Mouse (Mus musculus): ENCODE data around the gene Scn4a. TPM values are rescaled to one million over a fixed set of nuclear protein-coding genes. Genes with fewer than 3 reads are reported as not detected.

Scn4a gene
- polyA plus RNA-seq, 1 experiment from 2014 or later: not detected

GRCm38 (mm10) chr11:106328521-106328920 is 24.6 kb downstream of the Scn4a start:
- H3K27me3 ChIP-seq (replicated peaks): no peaks in the 10 kb centered on the region
- H3K36me3 ChIP-seq (replicated peaks): no peaks in the 10 kb centered on the region
- H3K4me3 ChIP-seq: no peak overlapping the region
- no peak overlapping the region for H3K9ac ChIP-seq
- H3K9me3 ChIP-seq: no peaks in the 10 kb centered on the region
- no peak for ATAC-seq (replicated peaks)
- H3K27ac ChIP-seq: no peak overlapping the region
- H3K4me1 ChIP-seq: no peaks in the 10 kb centered on the region
- no peak overlapping the region for H3K4me2 ChIP-seq
- 76% methylated on average over 5 of the region's 5 CpGs for WGBS

DNA sequence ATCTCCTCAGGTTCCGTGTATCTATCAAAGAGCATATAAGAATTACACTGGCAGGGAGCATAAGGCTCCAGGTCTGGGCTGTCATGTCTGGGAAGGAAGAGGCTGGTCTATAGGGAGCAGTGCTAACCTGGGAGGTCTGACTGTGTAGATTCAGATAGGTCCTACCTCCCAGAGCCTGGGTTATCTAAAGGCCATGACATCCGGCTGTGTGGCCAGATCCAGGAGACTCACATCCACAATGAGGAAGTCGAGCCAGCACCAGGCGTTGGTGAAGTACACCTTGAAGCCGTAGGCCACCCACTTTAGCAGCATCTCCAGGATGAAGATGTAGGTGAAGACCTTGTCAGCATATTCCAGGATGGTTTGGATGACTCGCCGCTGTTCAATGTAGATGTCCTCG is 26.6 kb downstream of the Scn4a start:
- Histone ChIP-seq H3K36me3 (replicated peaks) (no peaks in the 10 kb centered on the region), H3K4me1 (no peaks in the 10 kb centered on the region), H3K9me3 (no peaks in the 10 kb centered on the region), H3K27me3 (replicated peaks) (no peaks in the 10 kb centered on the region), H3K9ac (no peak overlapping the region), H3K27ac (no peak overlapping the region), H3K4me2 (no peak overlapping the region), H3K4me3 (no peak overlapping the region)
- 89% methylated on average over 8 of the region's 8 CpGs for WGBS
- no peak for ATAC-seq (replicated peaks)

- Histone ChIP-seq H3K9ac (no peak overlapping the region), H3K27me3 (replicated peaks) (no peaks in the 10 kb centered on the region), H3K4me2 (no peak overlapping the region), H3K27ac (no peak overlapping the region), H3K4me3 (no peak overlapping the region), H3K36me3 (replicated peaks) (no peaks in the 10 kb centered on the region), H3K9me3 (no peaks in the 10 kb centered on the region), H3K4me1 (no peaks in the 10 kb centered on the region)
- no peak for ATAC-seq (replicated peaks)
- 74% methylated on average over 8 of the region's 8 CpGs for whole genome bisulfite sequencing
Measured at GRCm38 (mm10) chr11:106325566-106326206, 27.4 kb downstream of the Scn4a start.

- Histone ChIP-seq H3K27me3 (replicated peaks) (no peaks in the 10 kb centered on the region), H3K9me3 (no peaks in the 10 kb centered on the region), H3K9ac (no peak overlapping the region), H3K36me3 (replicated peaks) (no peaks in the 10 kb centered on the region), H3K4me1 (no peaks in the 10 kb centered on the region), H3K4me2 (no peak overlapping the region), H3K27ac (no peak overlapping the region), H3K4me3 (no peak overlapping the region)
- WGBS: 48% methylated on average over 5 of the region's 5 CpGs
- ATAC-seq (replicated peaks): no peak
Measured at GRCm38 (mm10) chr11:106324858-106325257, 28.2 kb downstream of the Scn4a start.

DNA sequence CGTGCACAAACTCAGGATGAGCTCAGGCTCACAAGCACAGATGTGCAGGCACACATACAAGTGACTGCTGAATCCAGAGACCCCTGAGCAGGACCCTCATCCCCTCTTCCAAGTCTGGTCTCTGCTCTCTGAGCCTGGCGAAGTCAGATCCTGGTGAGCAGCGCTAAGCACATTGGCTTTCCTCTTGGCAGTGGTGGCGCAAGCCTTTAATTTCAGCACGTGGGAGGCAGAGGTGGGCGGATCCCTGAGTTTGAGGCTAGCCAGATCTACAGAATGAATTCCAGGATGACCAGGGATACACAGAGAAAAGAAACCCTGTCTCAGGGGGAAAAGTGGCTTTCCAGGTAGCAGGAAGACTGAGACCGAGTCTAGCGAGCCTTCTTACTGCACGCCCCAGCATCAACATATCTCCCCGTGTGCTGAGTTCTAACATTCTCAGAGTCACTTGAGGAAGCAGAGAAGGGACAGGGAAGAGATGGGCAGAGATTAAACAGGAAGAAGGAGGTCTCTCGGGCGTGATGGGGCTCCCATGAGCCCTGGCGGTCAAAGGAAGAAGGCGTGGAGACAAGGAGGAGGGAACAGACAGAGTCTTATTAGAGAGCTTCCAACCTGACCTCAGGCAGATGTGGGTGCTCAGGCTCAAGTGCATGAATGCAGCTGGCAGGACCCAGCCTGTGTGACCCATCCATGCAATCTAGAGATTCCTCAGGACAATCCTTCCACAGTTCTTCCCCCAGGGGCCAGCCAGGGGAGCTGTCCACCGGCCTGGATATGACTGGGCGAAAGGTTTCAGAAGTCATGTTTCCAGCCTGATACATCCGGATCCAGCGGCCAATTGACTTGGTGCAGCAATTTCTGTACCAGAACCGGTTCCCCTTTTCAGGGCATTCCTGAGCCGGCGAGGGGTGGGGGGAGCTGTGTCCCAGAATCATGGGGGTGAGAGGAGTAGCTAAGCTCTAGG is 34.4 kb downstream of the Scn4a start:
- H3K9ac ChIP-seq: no peak overlapping the region
- WGBS: 78% methylated on average over 21 of the region's 21 CpGs
- H3K4me3 ChIP-seq: no peak overlapping the region
- no peak overlapping the region for H3K4me2 ChIP-seq
- H3K4me1 ChIP-seq: no peaks in the 10 kb centered on the region
- H3K36me3 ChIP-seq (replicated peaks): no peaks in the 10 kb centered on the region
- H3K27ac ChIP-seq: no peak overlapping the region
- no peaks in the 10 kb centered on the region for H3K9me3 ChIP-seq
- ATAC-seq (replicated peaks): no peak
- no peaks in the 10 kb centered on the region for H3K27me3 ChIP-seq (replicated peaks)

DNA sequence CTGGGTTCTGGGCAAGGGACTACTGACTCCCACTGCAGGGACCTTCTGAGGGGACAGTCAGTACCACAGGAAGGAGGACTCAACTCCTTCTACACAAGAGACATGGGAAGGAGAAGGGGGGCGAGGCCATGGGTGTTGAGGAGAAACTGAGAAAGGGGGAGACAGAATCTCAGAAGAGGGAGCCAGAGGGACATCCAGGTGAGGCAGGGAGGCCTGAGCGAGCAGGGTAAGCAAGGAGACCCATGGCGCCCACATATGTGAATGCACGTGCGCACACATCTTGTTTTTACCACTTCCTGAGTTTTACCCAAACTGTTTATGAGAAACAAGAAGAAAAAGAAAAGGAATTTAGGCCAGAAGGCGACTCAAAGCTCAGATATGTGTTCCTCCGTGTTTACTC is 35.3 kb downstream of the Scn4a start:
- ATAC-seq (replicated peaks): no peak
- WGBS: 81% methylated on average over 7 of the region's 7 CpGs
- no peak overlapping the region for H3K4me2 ChIP-seq

DNA sequence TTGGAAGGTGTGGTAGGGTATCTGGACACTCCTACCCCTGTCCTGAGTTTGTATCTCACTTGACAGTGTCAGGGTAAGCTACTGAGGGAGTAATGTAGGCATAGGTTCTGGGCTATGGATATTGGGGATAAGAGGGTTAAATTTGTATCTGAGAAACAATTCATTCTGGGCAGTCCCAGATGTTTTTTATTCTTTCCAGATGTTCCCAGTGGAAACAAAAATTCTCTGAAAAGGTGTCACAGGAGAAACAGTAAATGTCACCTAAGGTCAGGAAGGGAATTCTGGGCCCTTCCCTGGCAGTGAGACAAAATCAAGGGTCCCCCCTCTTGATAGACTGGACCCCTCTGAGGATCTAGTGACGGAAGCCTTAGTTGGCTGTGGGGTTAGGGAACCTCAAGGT is 36.7 kb downstream of the Scn4a start:
- H3K4me1 ChIP-seq: no peaks in the 10 kb centered on the region
- no peaks in the 10 kb centered on the region for H3K27me3 ChIP-seq (replicated peaks)
- H3K4me3 ChIP-seq: no peak overlapping the region
- no peaks in the 10 kb centered on the region for H3K36me3 ChIP-seq (replicated peaks)
- no peak for ATAC-seq (replicated peaks)
- H3K9ac ChIP-seq: no peak overlapping the region
- H3K4me2 ChIP-seq: no peak overlapping the region
- H3K27ac ChIP-seq: no peak overlapping the region
- H3K9me3 ChIP-seq: no peaks in the 10 kb centered on the region
- WGBS: 81% methylated on average over 1 of the region's 1 CpGs

More for the DNA sequence above, 35.3 kb downstream of the Scn4a start:
- Histone ChIP-seq H3K27me3 (replicated peaks) (no peaks in the 10 kb centered on the region), H3K36me3 (replicated peaks) (no peaks in the 10 kb centered on the region), H3K9ac (no peak overlapping the region), H3K27ac (no peak overlapping the region), H3K4me3 (no peak overlapping the region), H3K4me1 (no peaks in the 10 kb centered on the region), H3K9me3 (no peaks in the 10 kb centered on the region)

DNA sequence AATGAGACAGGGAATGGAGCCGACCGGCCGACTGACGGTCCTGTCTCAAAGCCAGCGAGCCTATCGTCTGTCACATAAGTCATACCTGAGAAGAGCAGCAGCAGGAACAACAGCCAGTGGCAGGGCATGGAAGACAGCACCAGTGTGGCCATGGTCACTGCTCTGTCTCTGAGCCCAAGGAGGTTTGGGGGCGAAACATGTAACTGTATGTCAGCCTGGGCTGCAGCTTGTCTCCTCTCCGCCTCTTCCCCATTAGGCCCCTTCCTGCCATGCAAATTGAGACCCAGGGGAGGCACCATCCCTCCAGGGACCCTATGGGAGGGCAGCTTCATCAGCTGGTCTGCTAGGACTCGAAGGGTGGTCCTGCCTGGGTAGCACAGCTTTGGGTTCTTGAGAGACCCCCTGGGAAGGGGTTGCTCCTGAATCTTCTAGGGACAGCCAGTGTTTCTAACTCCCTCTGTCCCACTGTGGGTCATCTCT is 38.7 kb downstream of the Scn4a start, which contains the start of gene Cd79b:
TSS of gene Cd79b (minus strand) at position 430 of the 480 bp plus-strand sequence.
- Histone ChIP-seq H3K36me3 (replicated peaks) (no peaks in the 10 kb centered on the region), H3K9ac (no peak within 1 kb of the TSS), H3K4me3 (no peak within 1 kb of the TSS), H3K9me3 (no peaks in the 10 kb centered on the region), H3K4me2 (no peak within 1 kb of the TSS), H3K27ac (no peak within 1 kb of the TSS), H3K4me1 (no peaks in the 10 kb centered on the region), H3K27me3 (replicated peaks) (no peaks in the 10 kb centered on the region)
- ATAC-seq (replicated peaks): no peak
- 73% methylated on average over 9 of the region's 9 CpGs for WGBS

GRCm38 (mm10) chr11:106313533-106313932 is 39.6 kb downstream of the Scn4a start:
- no peak overlapping the region for H3K4me2 ChIP-seq
- no peak overlapping the region for H3K27ac ChIP-seq
- ATAC-seq (replicated peaks): no peak
- no peaks in the 10 kb centered on the region for H3K4me1 ChIP-seq
- H3K27me3 ChIP-seq (replicated peaks): no peaks in the 10 kb centered on the region
- H3K9me3 ChIP-seq: no peaks in the 10 kb centered on the region
- H3K9ac ChIP-seq: no peak overlapping the region
- no peaks in the 10 kb centered on the region for H3K36me3 ChIP-seq (replicated peaks)
- H3K4me3 ChIP-seq: no peak overlapping the region
- WGBS: 73% methylated on average over 5 of the region's 5 CpGs

DNA sequence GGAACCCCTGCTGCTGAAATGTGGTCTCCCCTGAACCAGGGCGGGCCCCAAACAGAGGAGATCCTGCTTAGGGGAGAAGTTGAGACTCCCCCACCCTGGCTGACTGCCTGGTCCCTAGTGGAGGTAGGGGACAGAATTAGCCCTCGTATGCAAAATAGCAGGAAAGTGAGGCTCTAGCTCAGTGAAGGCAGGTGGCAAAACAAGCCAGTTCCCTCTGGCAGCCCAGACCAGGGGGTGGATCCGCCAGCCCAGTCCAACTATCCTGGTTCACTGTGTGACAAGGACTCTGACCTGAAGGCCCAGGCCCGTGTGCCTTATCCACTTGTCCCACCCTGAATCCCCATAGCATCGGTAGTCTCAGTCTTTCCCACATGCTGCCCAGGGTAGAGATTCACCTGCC is 43.0 kb downstream of the Scn4a start:
- no peaks in the 10 kb centered on the region for H3K27me3 ChIP-seq (replicated peaks)
- H3K4me1 ChIP-seq: no peaks in the 10 kb centered on the region
- H3K27ac ChIP-seq: no peak overlapping the region
- ATAC-seq (replicated peaks): no peak
- H3K36me3 ChIP-seq (replicated peaks): no peaks in the 10 kb centered on the region
- H3K4me2 ChIP-seq: no peak overlapping the region
- no peak overlapping the region for H3K9ac ChIP-seq
- no peak overlapping the region for H3K4me3 ChIP-seq
- WGBS: 71% methylated on average over 5 of the region's 5 CpGs
- no peaks in the 10 kb centered on the region for H3K9me3 ChIP-seq

DNA sequence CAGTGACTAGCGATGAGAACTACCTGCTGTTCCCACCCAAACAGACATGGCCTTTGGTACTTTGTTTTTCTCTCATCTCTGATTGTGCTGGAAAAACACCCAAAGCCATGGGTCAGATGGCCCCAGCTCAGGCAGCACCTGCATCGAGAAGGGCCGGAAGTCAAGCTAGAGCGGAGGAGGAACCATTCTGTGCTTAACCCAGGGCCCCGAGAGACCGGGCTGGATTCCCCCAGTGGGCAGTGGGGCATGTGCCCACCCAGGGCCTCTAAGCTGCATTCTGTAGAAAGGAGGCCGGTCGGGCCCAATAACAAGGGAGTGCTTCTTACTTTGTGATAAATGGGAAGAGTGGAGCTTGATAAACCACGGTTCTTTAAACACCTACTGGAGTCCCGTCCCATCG is 44.9 kb downstream of the Scn4a start:
- H3K9ac ChIP-seq: no peak overlapping the region
- H3K4me1 ChIP-seq: no peaks in the 10 kb centered on the region
- no peak overlapping the region for H3K4me3 ChIP-seq
- no peak overlapping the region for H3K27ac ChIP-seq
- H3K4me2 ChIP-seq: no peak overlapping the region
- ATAC-seq (replicated peaks): no peak
- no peaks in the 10 kb centered on the region for H3K36me3 ChIP-seq (replicated peaks)
- no peaks in the 10 kb centered on the region for H3K27me3 ChIP-seq (replicated peaks)
- 79% methylated on average over 11 of the region's 11 CpGs for whole genome bisulfite sequencing
- no peaks in the 10 kb centered on the region for H3K9me3 ChIP-seq

DNA sequence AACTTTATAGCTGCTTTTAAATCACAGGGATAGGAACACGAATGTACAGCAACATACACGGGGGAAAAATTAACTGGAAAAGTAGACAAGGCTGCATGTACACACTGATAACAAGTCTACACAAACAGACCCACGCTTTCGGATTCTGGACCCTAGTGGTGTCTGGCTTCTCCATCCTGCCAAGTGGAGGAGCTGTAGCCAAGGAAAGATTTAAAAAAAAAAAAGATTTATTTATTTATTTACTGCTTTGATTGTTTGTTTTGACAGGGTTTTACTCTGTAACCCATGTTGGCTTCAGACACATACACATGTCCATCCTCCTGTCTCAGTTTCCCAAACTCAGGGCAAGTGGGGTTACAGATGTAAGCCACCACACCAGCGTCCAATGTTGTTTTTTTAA is 45.7 kb downstream of the Scn4a start:
- Histone ChIP-seq H3K27ac (no peak overlapping the region), H3K4me3 (no peak overlapping the region), H3K36me3 (replicated peaks) (no peaks in the 10 kb centered on the region), H3K4me2 (no peak overlapping the region), H3K27me3 (replicated peaks) (no peaks in the 10 kb centered on the region), H3K4me1 (no peaks in the 10 kb centered on the region), H3K9me3 (no peaks in the 10 kb centered on the region), H3K9ac (no peak overlapping the region)
- WGBS: 82% methylated on average over 5 of the region's 5 CpGs
- ATAC-seq (replicated peaks): no peak

Measured in midbrain, embryonic 15.5 days (tissue).